Mouse (Mus musculus): ENCODE results near the gene Sh2d7. TPM values are rescaled to one million over a fixed set of nuclear protein-coding genes. Genes with fewer than 3 reads are reported as not detected.

The Sh2d7 gene
- polyA plus RNA-seq, 1 experiment from 2014 or later: not detected

GRCm38 (mm10) chr9:54549433-54549832, 10.6 kb downstream of the Sh2d7 start:
- H3K27me3 ChIP-seq (ENCODE audit: control insufficient read depth, insufficient read depth, low read length): no peaks in the 10 kb centered on the region
- 94% methylated on average over 6 of the region's 6 CpGs for WGBS
- H3K9ac ChIP-seq (ENCODE audit: low read length): no peak overlapping the region
- H3K4me1 ChIP-seq (ENCODE audit: control insufficient read depth, insufficient read depth, low read length): no peaks in the 10 kb centered on the region
- no peak overlapping the region for H3K27ac ChIP-seq (replicated peaks; ENCODE audit: low read depth, low read length)
- ATAC-seq (ENCODE audit: insufficient number of reproducible peaks, low FRiP score, low TSS enrichment, low read depth) (no peak), DNase-seq (ENCODE audit: low spot score) (no peak)
- H3K4me3 ChIP-seq (ENCODE audit: low read depth, low read length): no peak overlapping the region
- no peaks in the 10 kb centered on the region for H3K9me3 ChIP-seq (ENCODE audit: control insufficient read depth, low read length)
- no peaks in the 10 kb centered on the region for H3K36me3 ChIP-seq (ENCODE audit: control insufficient read depth, insufficient read depth, low read length)
- no peak overlapping the region for H3K4me2 ChIP-seq (ENCODE audit: low read depth, severe bottlenecking)

GRCm38 (mm10) chr9:54552409-54552808, 13.6 kb downstream of the Sh2d7 start:
- Histone ChIP-seq H3K27me3 (ENCODE audit: control insufficient read depth, insufficient read depth, low read length) (no peaks in the 10 kb centered on the region), H3K4me3 (ENCODE audit: low read depth, low read length) (no peak overlapping the region), H3K4me2 (ENCODE audit: low read depth, severe bottlenecking) (no peak overlapping the region), H3K9ac (ENCODE audit: low read length) (no peak overlapping the region), H3K27ac (replicated peaks; ENCODE audit: low read depth, low read length) (no peak overlapping the region), H3K4me1 (ENCODE audit: control insufficient read depth, insufficient read depth, low read length) (no peaks in the 10 kb centered on the region), H3K9me3 (ENCODE audit: control insufficient read depth, low read length) (no peaks in the 10 kb centered on the region), H3K36me3 (ENCODE audit: control insufficient read depth, insufficient read depth, low read length) (no peaks in the 10 kb centered on the region)
- ATAC-seq (ENCODE audit: insufficient number of reproducible peaks, low FRiP score, low TSS enrichment, low read depth) (no peak), DNase-seq (ENCODE audit: low spot score) (no peak)
- 22% methylated on average over 5 of the region's 5 CpGs for WGBS

GRCm38 (mm10) chr9:54555044-54555443, 16.3 kb downstream of the Sh2d7 start:
- no peak overlapping the region for H3K27ac ChIP-seq (replicated peaks; ENCODE audit: low read depth, low read length)
- no peak overlapping the region for H3K9ac ChIP-seq (ENCODE audit: low read length)
- no peaks in the 10 kb centered on the region for H3K4me1 ChIP-seq (ENCODE audit: control insufficient read depth, insufficient read depth, low read length)
- 67% methylated on average over 2 of the region's 2 CpGs for WGBS
- no peak overlapping the region for H3K4me2 ChIP-seq (ENCODE audit: low read depth, severe bottlenecking)
- no peak for ATAC-seq (ENCODE audit: insufficient number of reproducible peaks, low FRiP score, low TSS enrichment, low read depth)
- H3K27me3 ChIP-seq (ENCODE audit: control insufficient read depth, insufficient read depth, low read length): no peaks in the 10 kb centered on the region
- H3K36me3 ChIP-seq (ENCODE audit: control insufficient read depth, insufficient read depth, low read length): no peaks in the 10 kb centered on the region
- no peak for DNase-seq (ENCODE audit: low spot score)
- no peaks in the 10 kb centered on the region for H3K9me3 ChIP-seq (ENCODE audit: control insufficient read depth, low read length)
- H3K4me3 ChIP-seq (ENCODE audit: low read depth, low read length): no peak overlapping the region

- ATAC-seq (ENCODE audit: insufficient number of reproducible peaks, low FRiP score, low TSS enrichment, low read depth) (no peak), DNase-seq (ENCODE audit: low spot score) (no peak)
- Histone ChIP-seq H3K36me3 (ENCODE audit: control insufficient read depth, insufficient read depth, low read length) (no peaks in the 10 kb centered on the region), H3K27ac (replicated peaks; ENCODE audit: low read depth, low read length) (no peak overlapping the region), H3K9ac (ENCODE audit: low read length) (no peak overlapping the region), H3K27me3 (ENCODE audit: control insufficient read depth, insufficient read depth, low read length) (no peaks in the 10 kb centered on the region), H3K4me2 (ENCODE audit: low read depth, severe bottlenecking) (no peak overlapping the region), H3K4me3 (ENCODE audit: low read depth, low read length) (no peak overlapping the region), H3K9me3 (ENCODE audit: control insufficient read depth, low read length) (no peaks in the 10 kb centered on the region), H3K4me1 (ENCODE audit: control insufficient read depth, insufficient read depth, low read length) (no peaks in the 10 kb centered on the region)
- 74% methylated on average over 8 of the region's 8 CpGs for WGBS
These were observed 19.9 kb downstream of the Sh2d7 start for GRCm38 (mm10) chr9:54558731-54559130.

- Histone ChIP-seq H3K4me3 (ENCODE audit: low read depth, low read length) (peak within 1 kb of the TSS; percentile 51), H3K27ac (replicated peaks; ENCODE audit: low read depth, low read length) (no peak within 1 kb of the TSS)
- WGBS: 3% methylated on average over 44 of the region's 54 CpGs
These were observed 21.1 kb downstream of the Sh2d7 start, which contains the start of gene Cib2 for GRCm38 (mm10) chr9:54559771-54560471. Gene Cib2 (minus strand): TSS chr9:54560218.

GRCm38 (mm10) chr9:54560831-54561601, 22.2 kb downstream of the Sh2d7 start:
- WGBS: 87% methylated on average over 8 of the region's 8 CpGs
- no peak overlapping the region for H3K4me2 ChIP-seq (ENCODE audit: low read depth, severe bottlenecking)
- H3K27me3 ChIP-seq (ENCODE audit: control insufficient read depth, insufficient read depth, low read length): no peaks in the 10 kb centered on the region
- H3K4me3 ChIP-seq (ENCODE audit: low read depth, low read length): no peak overlapping the region
- ATAC-seq (ENCODE audit: insufficient number of reproducible peaks, low FRiP score, low TSS enrichment, low read depth): no peak
- no peaks in the 10 kb centered on the region for H3K36me3 ChIP-seq (ENCODE audit: control insufficient read depth, insufficient read depth, low read length)
- no peaks in the 10 kb centered on the region for H3K4me1 ChIP-seq (ENCODE audit: control insufficient read depth, insufficient read depth, low read length)
- no peak overlapping the region for H3K9ac ChIP-seq (ENCODE audit: low read length)
- H3K27ac ChIP-seq (replicated peaks; ENCODE audit: low read depth, low read length): no peak overlapping the region
- H3K9me3 ChIP-seq (ENCODE audit: control insufficient read depth, low read length): no peaks in the 10 kb centered on the region
- DNase-seq (ENCODE audit: low spot score): no peak

More at GRCm38 (mm10) chr9:54559771-54560471, 21.1 kb downstream of the Sh2d7 start, which contains the start of gene Cib2:
- peak within 1 kb of the TSS; percentile 51 for H3K9ac ChIP-seq (ENCODE audit: low read length)
- ATAC-seq (ENCODE audit: insufficient number of reproducible peaks, low FRiP score, low TSS enrichment, low read depth) (peak; percentile 92), DNase-seq (ENCODE audit: low spot score) (peak; percentile 86)
- H3K27me3 ChIP-seq (ENCODE audit: control insufficient read depth, insufficient read depth, low read length): no peaks in the 10 kb centered on the region
- no peaks in the 10 kb centered on the region for H3K9me3 ChIP-seq (ENCODE audit: control insufficient read depth, low read length)
- peak within 1 kb of the TSS; percentile 82 for H3K4me2 ChIP-seq (ENCODE audit: low read depth, severe bottlenecking)
- H3K36me3 ChIP-seq (ENCODE audit: control insufficient read depth, insufficient read depth, low read length): no peaks in the 10 kb centered on the region
- no peaks in the 10 kb centered on the region for H3K4me1 ChIP-seq (ENCODE audit: control insufficient read depth, insufficient read depth, low read length)

GRCm38 (mm10) chr9:54566958-54567357, 28.2 kb downstream of the Sh2d7 start:
- DNase-seq (ENCODE audit: low spot score) (no peak), ATAC-seq (ENCODE audit: insufficient number of reproducible peaks, low FRiP score, low TSS enrichment, low read depth) (no peak)
- Histone ChIP-seq H3K4me2 (ENCODE audit: low read depth, severe bottlenecking) (no peak overlapping the region), H3K27me3 (ENCODE audit: control insufficient read depth, insufficient read depth, low read length) (no peaks in the 10 kb centered on the region), H3K9me3 (ENCODE audit: control insufficient read depth, low read length) (no peaks in the 10 kb centered on the region), H3K9ac (ENCODE audit: low read length) (no peak overlapping the region), H3K27ac (replicated peaks; ENCODE audit: low read depth, low read length) (no peak overlapping the region), H3K4me1 (ENCODE audit: control insufficient read depth, insufficient read depth, low read length) (no peaks in the 10 kb centered on the region), H3K36me3 (ENCODE audit: control insufficient read depth, insufficient read depth, low read length) (no peaks in the 10 kb centered on the region), H3K4me3 (ENCODE audit: low read depth, low read length) (no peak overlapping the region)
- WGBS: 47% methylated on average over 4 of the region's 4 CpGs

GRCm38 (mm10) chr9:54568732-54569131, 29.9 kb downstream of the Sh2d7 start:
- 44% methylated on average over 2 of the region's 2 CpGs for WGBS
- Histone ChIP-seq H3K9me3 (ENCODE audit: control insufficient read depth, low read length) (no peaks in the 10 kb centered on the region), H3K4me3 (ENCODE audit: low read depth, low read length) (no peak overlapping the region), H3K27ac (replicated peaks; ENCODE audit: low read depth, low read length) (no peak overlapping the region), H3K27me3 (ENCODE audit: control insufficient read depth, insufficient read depth, low read length) (no peaks in the 10 kb centered on the region), H3K36me3 (ENCODE audit: control insufficient read depth, insufficient read depth, low read length) (no peaks in the 10 kb centered on the region), H3K4me2 (ENCODE audit: low read depth, severe bottlenecking) (no peak overlapping the region), H3K4me1 (ENCODE audit: control insufficient read depth, insufficient read depth, low read length) (no peaks in the 10 kb centered on the region), H3K9ac (ENCODE audit: low read length) (no peak overlapping the region)
- ATAC-seq (ENCODE audit: insufficient number of reproducible peaks, low FRiP score, low TSS enrichment, low read depth) (no peak), DNase-seq (ENCODE audit: low spot score) (no peak)
